Mouse (Mus musculus) cerebellum, adult 9-10 months (tissue): ENCODE measurements at regions not wholly inside any gene's neighbourhood (a gene's known extent, or its start where the extent isn't known, plus 50 kb on each side); places are given as distances from the start of the nearest gene placed in this dataset.

ENCODE experiments used
- DNase-seq: peaks from one replicate; pipeline ENCODE4 v3.0.0; 2022

GRCm38 (mm10) chr4:37566226-37566625 is 614.7 kb upstream of the Lingo2 start:
- DNase-seq: no peak

GRCm38 (mm10) chr4:37560209-37560608 is 608.7 kb upstream of the Lingo2 start:
- DNase-seq: peak; percentile 4

- no peak for DNase-seq
Measured at GRCm38 (mm10) chr4:37546001-37546400, 594.5 kb upstream of the Lingo2 start.

- DNase-seq: no peak
Measured at GRCm38 (mm10) chr4:37507732-37508131, 556.2 kb upstream of the Lingo2 start.
